Mouse (Mus musculus): ENCODE data around the gene Pcgf2. TPM values are rescaled to one million over a fixed set of nuclear protein-coding genes. Genes with fewer than 3 reads are reported as not detected.

The Pcgf2 gene
- polyA plus RNA-seq, 1 experiment from 2014 or later, result 11.4 TPM

GRCm38 (mm10) chr11:97719041-97719440 is 18.7 kb upstream of the Pcgf2 start:
- TF ChIP-seq CTCF (IDR thresholded peaks at IDR 0.05; ENCODE audit: low read depth), result no peak
- Histone ChIP-seq H3K9me3 (replicated peaks; ENCODE audit: low read length) (no peaks in the 10 kb centered on the region), H3K27me3 (ENCODE audit: insufficient read depth, low read length) (no peaks in the 10 kb centered on the region), H3K4me3 (replicated peaks; ENCODE audit: low read depth, low read length) (no peak overlapping the region), H3K4me2 (ENCODE audit: low read length) (no peak overlapping the region), H3K36me3 (ENCODE audit: insufficient read depth, low read length) (peaks cover 39% of the 10 kb centered on the region), H3K4me1 (replicated peaks; ENCODE audit: insufficient read depth, low read length) (no peaks in the 10 kb centered on the region), H3K9ac (ENCODE audit: low read depth, low read length) (no peak overlapping the region), H3K27ac (no peak overlapping the region)
- ATAC-seq (replicated peaks; ENCODE audit: low FRiP score, low read depth), result no peak
- no peak for DNase-seq (ENCODE audit: low spot score)
- WGBS, result 86% methylated on average over 4 of the region's 4 CpGs

DNA sequence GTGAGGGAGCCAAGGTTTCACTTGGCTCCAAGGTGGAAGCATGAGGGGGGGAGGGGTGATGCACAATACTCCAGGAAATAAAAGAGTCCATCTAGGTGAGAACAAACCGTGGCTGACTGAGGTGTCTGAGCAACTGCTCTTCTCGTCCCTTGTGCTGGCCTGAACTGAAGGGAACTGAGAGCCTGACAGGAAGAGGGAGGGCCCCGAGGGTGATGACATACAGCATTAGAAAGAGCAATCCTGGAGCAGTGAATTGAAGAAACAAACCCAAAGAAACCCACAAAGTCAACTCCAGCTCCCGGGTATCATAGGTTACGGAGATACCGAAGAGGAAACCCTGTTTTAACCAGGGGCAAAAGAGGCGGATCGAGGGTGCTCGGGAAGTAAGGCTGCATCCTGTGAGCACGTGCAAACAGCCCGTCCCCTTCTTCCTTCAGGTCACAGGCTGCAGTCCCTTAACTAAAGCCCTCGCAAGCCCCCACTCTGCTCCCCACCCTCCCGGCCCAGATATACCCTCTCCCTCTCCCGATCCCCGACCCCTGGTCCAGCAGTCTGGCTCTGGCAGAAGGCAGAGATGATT is 18.1 kb upstream of the Pcgf2 start:
- Histone ChIP-seq H3K9ac (ENCODE audit: low read depth, low read length) (no peak overlapping the region), H3K27ac (no peak overlapping the region), H3K4me1 (replicated peaks; ENCODE audit: insufficient read depth, low read length) (no peaks in the 10 kb centered on the region), H3K4me3 (replicated peaks; ENCODE audit: low read depth, low read length) (no peak overlapping the region), H3K27me3 (ENCODE audit: insufficient read depth, low read length) (no peaks in the 10 kb centered on the region), H3K4me2 (ENCODE audit: low read length) (no peak overlapping the region), H3K9me3 (replicated peaks; ENCODE audit: low read length) (no peaks in the 10 kb centered on the region), H3K36me3 (ENCODE audit: insufficient read depth, low read length) (peaks cover 45% of the 10 kb centered on the region)
- ATAC-seq (replicated peaks; ENCODE audit: low FRiP score, low read depth), result no peak
- DNase-seq (ENCODE audit: low spot score), result no peak
- TF ChIP-seq CTCF (IDR thresholded peaks at IDR 0.05; ENCODE audit: low read depth), result no peak
- 68% methylated on average over 15 of the region's 15 CpGs for WGBS

- TF ChIP-seq CTCF (IDR thresholded peaks at IDR 0.05; ENCODE audit: low read depth), result no peak
Observed at GRCm38 (mm10) chr11:97717369-97718280, 17.3 kb upstream of the Pcgf2 start.

GRCm38 (mm10) chr11:97716021-97716420 is 15.7 kb upstream of the Pcgf2 start:
- Histone ChIP-seq H3K27me3 (ENCODE audit: insufficient read depth, low read length) (no peaks in the 10 kb centered on the region), H3K9ac (ENCODE audit: low read depth, low read length) (no peak overlapping the region), H3K36me3 (ENCODE audit: insufficient read depth, low read length) (peaks cover 34% of the 10 kb centered on the region), H3K4me1 (replicated peaks; ENCODE audit: insufficient read depth, low read length) (no peaks in the 10 kb centered on the region), H3K27ac (no peak overlapping the region), H3K4me2 (ENCODE audit: low read length) (no peak overlapping the region), H3K9me3 (replicated peaks; ENCODE audit: low read length) (no peaks in the 10 kb centered on the region), H3K4me3 (replicated peaks; ENCODE audit: low read depth, low read length) (no peak overlapping the region)
- DNase-seq (ENCODE audit: low spot score), result no peak
- TF ChIP-seq CTCF (IDR thresholded peaks at IDR 0.05; ENCODE audit: low read depth), result no peak
- no peak for ATAC-seq (replicated peaks; ENCODE audit: low FRiP score, low read depth)
- WGBS, result 87% methylated on average over 8 of the region's 8 CpGs

More at GRCm38 (mm10) chr11:97717369-97718280, 17.3 kb upstream of the Pcgf2 start:
- ATAC-seq (replicated peaks; ENCODE audit: low FRiP score, low read depth) (no peak), DNase-seq (ENCODE audit: low spot score) (no peak)
- Histone ChIP-seq H3K9me3 (replicated peaks; ENCODE audit: low read length) (no peaks in the 10 kb centered on the region), H3K9ac (ENCODE audit: low read depth, low read length) (no peak overlapping the region), H3K27me3 (ENCODE audit: insufficient read depth, low read length) (no peaks in the 10 kb centered on the region), H3K36me3 (ENCODE audit: insufficient read depth, low read length) (peaks cover 48% of the 10 kb centered on the region), H3K27ac (no peak overlapping the region), H3K4me1 (replicated peaks; ENCODE audit: insufficient read depth, low read length) (no peaks in the 10 kb centered on the region), H3K4me3 (replicated peaks; ENCODE audit: low read depth, low read length) (no peak overlapping the region), H3K4me2 (ENCODE audit: low read length) (no peak overlapping the region)
- 78% methylated on average over 26 of the region's 26 CpGs for WGBS

GRCm38 (mm10) chr11:97714784-97715760 is 14.8 kb upstream of the Pcgf2 start:
- H3K27me3 ChIP-seq (ENCODE audit: insufficient read depth, low read length), result no peaks in the 10 kb centered on the region
- no peaks in the 10 kb centered on the region for H3K9me3 ChIP-seq (replicated peaks; ENCODE audit: low read length)
- WGBS, result 90% methylated on average over 14 of the region's 14 CpGs
- no peak for TF ChIP-seq CTCF (IDR thresholded peaks at IDR 0.05; ENCODE audit: low read depth)
- no peak overlapping the region for H3K4me3 ChIP-seq (replicated peaks; ENCODE audit: low read depth, low read length)
- no peak overlapping the region for H3K4me2 ChIP-seq (ENCODE audit: low read length)
- H3K27ac ChIP-seq, result no peak overlapping the region
- no peak overlapping the region for H3K9ac ChIP-seq (ENCODE audit: low read depth, low read length)
- H3K4me1 ChIP-seq (replicated peaks; ENCODE audit: insufficient read depth, low read length), result no peaks in the 10 kb centered on the region
- DNase-seq (ENCODE audit: low spot score) (no peak), ATAC-seq (replicated peaks; ENCODE audit: low FRiP score, low read depth) (no peak)
- H3K36me3 ChIP-seq (ENCODE audit: insufficient read depth, low read length), result peaks cover 33% of the 10 kb centered on the region; the same call in 1 of the 2 replicates

GRCm38 (mm10) chr11:97714356-97714755 is 14.1 kb upstream of the Pcgf2 start:
- peaks cover 26% of the 10 kb centered on the region; the same call in 1 of the 2 replicates for H3K36me3 ChIP-seq (ENCODE audit: insufficient read depth, low read length)
- H3K4me1 ChIP-seq (replicated peaks; ENCODE audit: insufficient read depth, low read length), result no peaks in the 10 kb centered on the region
- no peak overlapping the region for H3K27ac ChIP-seq
- DNase-seq (ENCODE audit: low spot score) (no peak), ATAC-seq (replicated peaks; ENCODE audit: low FRiP score, low read depth) (no peak)
- no peak overlapping the region for H3K4me3 ChIP-seq (replicated peaks; ENCODE audit: low read depth, low read length)
- H3K9me3 ChIP-seq (replicated peaks; ENCODE audit: low read length), result no peaks in the 10 kb centered on the region
- H3K4me2 ChIP-seq (ENCODE audit: low read length), result no peak overlapping the region
- TF ChIP-seq CTCF (IDR thresholded peaks at IDR 0.05; ENCODE audit: low read depth), result peak; percentile 40
- no peaks in the 10 kb centered on the region for H3K27me3 ChIP-seq (ENCODE audit: insufficient read depth, low read length)
- 98% methylated on average over 3 of the region's 3 CpGs for WGBS
- H3K9ac ChIP-seq (ENCODE audit: low read depth, low read length), result no peak overlapping the region

Data from kidney, postnatal 0 days (tissue).